10 mouse cellular contexts compared by ENCODE assay signal in the genomic region with DNA sequence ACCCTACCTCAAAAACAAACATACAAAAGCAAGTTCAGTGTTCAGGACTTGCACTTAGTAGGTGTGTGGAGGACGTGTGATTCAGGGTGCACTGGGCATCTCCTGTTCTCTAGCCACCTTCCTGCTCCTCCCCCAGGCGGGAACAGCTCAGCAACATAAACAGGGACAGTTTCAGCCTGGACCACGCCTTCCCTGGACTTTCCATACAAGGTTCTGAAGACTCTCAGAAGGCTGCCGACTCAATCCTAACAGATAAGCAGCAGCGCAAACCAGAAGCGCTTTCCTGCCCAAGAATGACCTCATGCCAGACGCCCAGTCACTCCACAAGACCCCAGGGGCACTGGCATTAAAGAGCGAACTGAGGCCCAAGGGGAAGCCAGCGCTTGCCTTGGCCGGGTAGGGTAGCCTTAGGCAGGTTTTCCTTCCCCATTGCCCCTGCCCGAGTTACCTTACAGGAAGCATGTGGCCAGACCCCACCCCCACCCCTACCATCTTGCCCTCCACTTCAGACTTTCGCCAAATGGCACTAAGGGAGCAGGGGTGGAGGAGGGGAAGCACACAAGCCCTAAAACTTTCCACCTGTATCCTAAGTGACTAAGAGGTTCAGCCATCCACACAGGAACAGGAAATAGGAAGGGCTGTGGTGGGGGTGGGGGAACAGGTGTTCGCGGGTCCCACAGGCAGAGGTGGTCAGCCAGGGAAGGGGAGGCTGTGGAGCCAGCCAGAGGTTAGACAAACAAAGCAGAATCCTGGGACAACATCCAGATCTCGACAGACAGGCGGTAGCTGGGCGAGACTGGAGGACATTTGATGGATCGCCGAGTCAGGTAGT. TPM values are rescaled to one million over a fixed set of nuclear protein-coding genes. Genes with fewer than 3 reads are reported as not detected.
DNase-seq lines count a peak whose midpoint lies in the region; ATAC-seq and TF ChIP-seq lines count a peak whose summit lies in the region.
"Had no signal": no experiment of that assay in that cellular context is flagged by ENCODE, and none has a peak within 500 bp of the region (broad histone marks: within the 10 kb centered on the region; RNA-seq: fewer than 3 reads in every experiment).

No protein-coding gene starts in this region.

- no peak for TF ChIP-seq POLR2A in kidney, adult 2 months (IDR thresholded peaks at IDR 0.05; ENCODE audit: low read depth, low read length)

- intact Hi-C loops in heart, postnatal 10 days (cut with DNase I), result no loop called here

- no peak for TF ChIP-seq CTCF in kidney, adult 2 months (conservative IDR thresholded peaks at IDR 0.05; ENCODE audit: insufficient read depth, insufficient read length, low read depth, low read length)

- H3K27ac ChIP-seq in kidney, adult 2 months (ENCODE audit: insufficient read depth, low read depth, low read length), result peak overlapping the region; percentile 48; the same call in 1 of the 2 replicates
- no peak overlapping the region for H3K27ac ChIP-seq in liver, embryonic 15.5 days (replicated peaks)
- H3K27ac ChIP-seq: midbrain, embryonic 12.5 days had no signal

- H3K9me3 ChIP-seq in liver, embryonic 15.5 days (replicated peaks), result no peaks in the 10 kb centered on the region
- H3K9me3 ChIP-seq: midbrain, embryonic 12.5 days had no signal

- no peak for ATAC-seq in liver, embryonic 15.5 days (ENCODE audit: insufficient read depth)

- no peak overlapping the region for H3K9ac ChIP-seq in liver, embryonic 15.5 days
- H3K9ac ChIP-seq: midbrain, embryonic 12.5 days had no signal

- no peaks in the 10 kb centered on the region for H3K4me1 ChIP-seq in kidney, adult 2 months (ENCODE audit: control insufficient read depth, insufficient read depth, low read length)
- peaks cover 22% of the 10 kb centered on the region for H3K4me1 ChIP-seq in liver, embryonic 15.5 days (replicated peaks)

- H3K4me2 ChIP-seq in liver, embryonic 15.5 days, result peak overlapping the region; percentile 25; the same call in 1 of the 2 replicates
- H3K4me2 ChIP-seq: midbrain, embryonic 12.5 days had no signal

- DNase-seq in kidney, adult 2 months, result no peak
- DNase-seq in kidney, adult 9 months, result no peak
- peak; percentile 46 to 57 for DNase-seq in heart, postnatal 10 days
- DNase-seq in thymus, postnatal 14 days, result peak; percentile 70
- no peak for DNase-seq in cerebellum, postnatal 14 days
- no peak for DNase-seq in gastrocnemius, adult 8-10 months (ENCODE audit: low spot score in 2 of 2)
- no peak for DNase-seq in spleen, postnatal 4 days (ENCODE audit: low spot score in 2 of 2)
- DNase-seq: cerebellum, adult 9-11 months had no signal

- 7% methylated on average over 19 of the region's 19 CpGs for WGBS in kidney, adult 2 months
- WGBS in liver, embryonic 15.5 days (ENCODE audit: insufficient replicate concordance), result 12% methylated on average over 19 of the region's 19 CpGs

- H3K27me3 ChIP-seq in kidney, adult 2 months (replicated peaks; ENCODE audit: control insufficient read depth, insufficient read depth, low read length), result no peaks in the 10 kb centered on the region; the same call in 1 of the 2 replicates
- peaks cover 28% of the 10 kb centered on the region for H3K27me3 ChIP-seq in liver, embryonic 15.5 days

- H3K4me3 ChIP-seq in kidney, adult 2 months (ENCODE audit: insufficient read depth, low read depth, low read length), result no peak overlapping the region
- H3K4me3 ChIP-seq in liver, embryonic 15.5 days (replicated peaks), result no peak overlapping the region
- H3K4me3 ChIP-seq: midbrain, embryonic 12.5 days had no signal

- no peaks in the 10 kb centered on the region for H3K36me3 ChIP-seq in kidney, adult 2 months (ENCODE audit: control insufficient read depth, insufficient read depth, low read length)
- no peaks in the 10 kb centered on the region for H3K36me3 ChIP-seq in liver, embryonic 15.5 days (replicated peaks)
- H3K36me3 ChIP-seq: midbrain, embryonic 12.5 days had no signal

RNA-seq across cellular contexts. Expression of a gene that starts 4.5 kb away (rescaled TPM):
- 37.5 and 44.1 TPM in 2 replicates for polyA plus RNA-seq in kidney, adult 2 months (2012; rRNA removed)
- total RNA-seq in heart, postnatal 10 days (2021), result under 1 TPM in 1 of 2 experiments, not detected in 1; 0.14 TPM
- 0.18 and 0.38 TPM in 2 replicates for polyA plus RNA-seq in liver, embryonic 15.5 days (2015; fragmentation: Nextera tagmentation; extraction: Ambion mirVana)
- total RNA-seq in gastrocnemius, adult 8-10 months (2022), result not detected

RNA-seq across cellular contexts. Expression of a gene that starts 19.1 kb away (rescaled TPM):
- 33.7 and 38.0 TPM in 2 replicates for polyA plus RNA-seq in kidney, adult 2 months (2012; rRNA removed)
- 1 to 10 TPM; 7.0 to 7.4 TPM for total RNA-seq in heart, postnatal 10 days (2021)
- 17.2 and 21.3 TPM in 2 replicates for polyA plus RNA-seq in liver, embryonic 15.5 days (2015; fragmentation: Nextera tagmentation; extraction: Ambion mirVana)
- 1 to 10 TPM; 3.8 to 6.1 (median 4.4) TPM for total RNA-seq in gastrocnemius, adult 8-10 months (2022)

RNA-seq across cellular contexts. Expression of a gene that starts 34.7 kb away (rescaled TPM):
- polyA plus RNA-seq in kidney, adult 2 months (2012; rRNA removed), result 26.7 and 36.7 TPM in 2 replicates
- under 1 TPM; 0.27 to 0.41 TPM for total RNA-seq in heart, postnatal 10 days (2021)
- polyA plus RNA-seq in liver, embryonic 15.5 days (2015; fragmentation: Nextera tagmentation; extraction: Ambion mirVana), result 1.2 and 2.1 TPM in 2 replicates
- not detected for total RNA-seq in gastrocnemius, adult 8-10 months (2022)

RNA-seq across cellular contexts. Expression of a gene that starts 35.9 kb away (rescaled TPM):
- not detected in 2 replicates for polyA plus RNA-seq in kidney, adult 2 months (2012; rRNA removed)
- not detected for total RNA-seq in heart, postnatal 10 days (2021)
- polyA plus RNA-seq in liver, embryonic 15.5 days (2015; fragmentation: Nextera tagmentation; extraction: Ambion mirVana), result 278 and 316 TPM in 2 replicates
- total RNA-seq in gastrocnemius, adult 8-10 months (2022), result not detected

RNA-seq across cellular contexts. Expression of a gene that starts 44.7 kb away (rescaled TPM):
- polyA plus RNA-seq in kidney, adult 2 months (2012; rRNA removed), result 0.09 TPM in 1 of 2 replicates, not detected in the other
- not detected for total RNA-seq in heart, postnatal 10 days (2021)
- 0.13 TPM in 1 of 2 replicates, not detected in the other for polyA plus RNA-seq in liver, embryonic 15.5 days (2015; fragmentation: Nextera tagmentation; extraction: Ambion mirVana)
- total RNA-seq in gastrocnemius, adult 8-10 months (2022), result not detected
- polyA plus RNA-seq: midbrain, embryonic 12.5 days had no signal

Comparison
In these comparisons a context has a peak if more than half of its experiments do, and no peak if none do; other contexts are left out.
1. DNase-seq: peak in heart, postnatal 10 days (2 of 2) and thymus, postnatal 14 days (single experiment); none in kidney, adult 2 months (single experiment), kidney, adult 9 months (single experiment), cerebellum, postnatal 14 days (0 of 2), gastrocnemius, adult 8-10 months (0 of 2) and spleen, postnatal 4 days (0 of 2).